Mouse (Mus musculus) brain, embryonic 14.5 days (tissue): Measurements from ENCODE around the gene Rnf181. TPM values are rescaled to one million over a fixed set of nuclear protein-coding genes. Genes with fewer than 3 reads are reported as not detected.

Experiments used
- DNase-seq: peaks from one replicate; pipeline ENCODE4 v3.0.0-alpha.2; 2011; ENCODE audit warnings: low read depth
- CTCF ChIP-seq: fragments of 200-500 bp; IDR thresholded peaks from 2 replicates; pipeline ENCODE4 v1.5.1; 2012; ENCODE audit warnings: inconsistent platforms, mild to moderate bottlenecking, moderate library complexity, borderline replicate concordance; ENCODE audit not compliant: insufficient read depth, insufficient read length; ENCODE audit errors: extremely low read depth
- POLR2A ChIP-seq: fragments of 200-500 bp; IDR thresholded peaks from 2 replicates; pipeline ENCODE4 v1.6.1; 2012; ENCODE audit warnings: mild to moderate bottlenecking, inconsistent platforms, borderline replicate concordance; ENCODE audit not compliant: poor library complexity, insufficient read depth, insufficient read length, severe bottlenecking; ENCODE audit errors: extremely low read depth
- polyA plus RNA-seq: library from polyadenylated mRNA; depleted of rRNA; stranded (reverse); fragments of >200 nt; gene quantifications from 2 replicates; pipeline ENCODE4 v1.2.3, GENCODE M21; 2012

Rnf181 gene
- polyA plus RNA-seq, 1 experiment = 73.1 TPM

DNA sequence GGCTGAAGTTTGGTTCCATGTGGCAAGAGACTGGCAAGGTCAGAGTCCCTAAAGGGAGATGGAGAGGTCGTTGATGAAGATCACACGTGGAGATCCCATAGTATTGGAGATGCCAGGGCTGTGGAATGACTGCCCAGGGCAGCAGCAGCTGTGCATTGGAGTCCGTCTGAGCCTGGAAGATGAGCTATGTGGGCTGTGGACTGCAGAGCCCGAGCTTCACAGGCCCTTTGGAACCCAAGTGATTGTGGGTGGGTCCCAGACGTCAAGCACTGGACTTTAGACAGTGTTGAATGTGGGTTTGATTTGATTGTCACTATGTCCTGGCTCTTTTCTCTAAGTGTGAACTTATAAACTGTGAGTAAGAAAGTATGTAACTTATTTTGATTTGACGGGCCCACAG is 1.8 kb downstream of the Rnf181 start:
- no peak for DNase-seq
- no peak for TF ChIP-seq POLR2A
- TF ChIP-seq CTCF = no peak

GRCm38 (mm10) chr6:72364009-72364408 is 2.7 kb downstream of the Rnf181 start:
- no peak for DNase-seq
- TF ChIP-seq CTCF = 0 out of 2 replicates have a peak, but pooled peaks have one; percentile 1
- TF ChIP-seq POLR2A = no peak

DNA sequence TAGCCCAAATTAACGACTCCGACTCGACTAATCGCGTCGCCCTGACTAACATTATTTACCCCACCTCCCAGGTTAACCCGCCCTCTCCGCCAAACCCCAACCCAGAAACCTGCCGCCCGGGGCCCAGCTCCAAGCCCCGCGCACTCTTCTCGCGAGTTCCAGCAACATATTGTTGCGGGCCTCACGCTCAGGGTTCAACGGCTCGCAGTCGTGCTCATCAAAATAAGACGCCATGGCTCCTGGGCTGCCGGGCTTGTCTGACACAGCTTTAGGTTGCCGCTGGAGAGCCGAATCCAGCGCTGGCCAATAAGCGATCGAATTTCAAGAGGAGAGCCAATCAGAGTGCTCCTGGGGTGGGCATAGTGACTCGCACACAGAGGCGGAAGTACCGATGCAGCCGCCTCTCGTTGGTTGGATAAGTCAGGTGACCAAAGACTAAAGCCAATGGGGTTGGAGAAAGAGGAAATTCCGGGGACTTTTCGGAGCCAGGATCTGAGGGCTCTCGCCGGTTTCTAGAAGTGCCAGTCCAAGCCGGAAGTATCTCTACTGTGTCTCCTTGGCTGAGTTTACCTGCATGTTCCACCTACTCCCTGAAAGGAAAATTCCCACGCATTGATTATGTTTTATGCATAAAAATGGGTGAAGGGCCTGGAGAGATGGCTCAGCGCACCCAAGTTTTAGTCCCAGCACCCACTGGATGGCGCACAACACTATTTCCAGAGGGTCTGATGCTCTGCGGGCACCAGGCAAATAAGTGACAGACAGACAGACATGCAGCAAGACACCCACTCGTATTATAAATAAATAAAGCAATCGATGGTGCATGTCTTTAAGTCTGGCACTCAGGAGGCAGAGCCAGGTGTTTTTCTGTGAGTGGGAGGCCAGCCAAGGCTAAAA is 4.4 kb downstream of the Rnf181 start:
- DNase-seq = peak; percentile 99
- TF ChIP-seq CTCF (peak; percentile 23; the same call in 1 of the 2 replicates), POLR2A (peak; percentile 43; the same call in 1 of the 2 replicates)

DNA sequence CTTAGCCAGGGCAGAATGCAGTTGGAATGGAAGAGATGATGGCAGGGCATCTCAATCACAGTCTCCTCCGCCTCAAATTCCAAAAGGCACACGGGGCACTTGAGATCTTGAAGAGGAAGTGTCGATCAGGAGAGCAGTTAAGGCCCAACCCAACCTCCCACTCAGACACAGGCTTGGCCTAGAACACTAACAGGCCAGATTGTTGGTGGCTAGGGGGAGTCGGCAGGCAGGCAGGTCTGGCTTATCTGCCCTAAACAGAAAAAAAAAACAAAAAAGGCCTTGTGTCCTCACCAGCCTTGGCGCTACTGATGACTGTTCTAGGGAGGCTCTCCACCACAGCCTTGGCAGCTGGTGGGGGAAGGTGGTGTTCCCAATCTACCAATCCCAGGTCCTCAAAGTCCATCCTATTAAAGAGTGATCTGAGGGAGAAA is 5.6 kb downstream of the Rnf181 start:
- TF ChIP-seq POLR2A = no peak
- TF ChIP-seq CTCF = no peak
- no peak for DNase-seq

- TF ChIP-seq POLR2A (no peak), CTCF (no peak)
- DNase-seq = no peak
These were observed 6.2 kb downstream of the Rnf181 start for GRCm38 (mm10) chr6:72360599-72360935.

- TF ChIP-seq POLR2A (no peak), CTCF (no peak)
- DNase-seq = no peak
These were observed 6.7 kb downstream of the Rnf181 start for GRCm38 (mm10) chr6:72359891-72360598.

GRCm38 (mm10) chr6:72359343-72359742 is 7.4 kb downstream of the Rnf181 start:
- DNase-seq = no peak
- TF ChIP-seq CTCF (no peak), POLR2A (no peak)

- DNase-seq = no peak
These were observed 8.5 kb downstream of the Rnf181 start for GRCm38 (mm10) chr6:72358086-72358764.

DNA sequence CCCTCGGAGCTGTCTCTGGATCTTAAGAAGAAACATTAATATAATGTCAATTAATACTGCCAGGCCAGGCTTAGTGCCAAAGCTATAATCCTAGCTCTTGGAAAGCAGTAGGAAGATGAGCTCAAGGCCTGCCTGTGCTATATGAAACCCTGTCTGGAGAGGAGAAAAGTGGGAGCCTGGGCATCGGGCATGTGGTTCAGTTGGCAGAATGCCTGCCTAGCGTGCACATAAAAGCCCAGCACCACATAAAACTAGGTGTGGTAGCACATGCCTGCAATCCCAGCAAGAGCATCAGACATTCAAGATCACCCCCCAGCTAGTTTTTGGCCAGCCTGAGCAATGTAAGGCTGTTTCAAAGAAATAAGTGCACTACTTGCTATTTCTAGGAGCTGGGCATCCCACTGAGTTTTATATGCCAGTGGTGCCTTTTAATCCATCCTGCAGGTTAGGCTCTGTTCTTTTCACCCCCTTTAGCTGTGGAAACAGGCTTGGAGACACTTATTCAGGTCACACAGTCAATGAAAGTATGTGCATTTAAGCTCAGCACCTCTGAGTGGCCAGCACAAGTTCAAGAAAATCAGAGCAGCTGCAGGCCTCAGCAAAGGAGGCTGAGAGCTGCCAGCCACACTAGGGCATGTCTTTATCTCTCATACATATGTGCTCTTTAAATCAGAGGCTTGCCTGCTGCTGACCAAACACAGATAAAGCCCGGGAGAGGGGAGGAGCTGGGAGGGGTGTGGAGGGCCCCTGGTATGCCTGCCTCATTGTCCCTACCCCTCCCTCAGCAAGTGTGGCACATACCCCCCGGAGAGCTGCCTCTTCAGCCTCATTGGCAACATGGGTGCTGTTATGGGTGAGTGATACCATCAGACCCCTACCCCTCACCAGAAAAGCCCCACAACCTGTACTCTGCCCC is 9.3 kb downstream of the Rnf181 start:
- TF ChIP-seq CTCF (no peak), POLR2A (no peak)
- peak; percentile 35 for DNase-seq

More at GRCm38 (mm10) chr6:72358086-72358764, 8.5 kb downstream of the Rnf181 start:
- TF ChIP-seq CTCF (no peak), POLR2A (no peak)

DNA sequence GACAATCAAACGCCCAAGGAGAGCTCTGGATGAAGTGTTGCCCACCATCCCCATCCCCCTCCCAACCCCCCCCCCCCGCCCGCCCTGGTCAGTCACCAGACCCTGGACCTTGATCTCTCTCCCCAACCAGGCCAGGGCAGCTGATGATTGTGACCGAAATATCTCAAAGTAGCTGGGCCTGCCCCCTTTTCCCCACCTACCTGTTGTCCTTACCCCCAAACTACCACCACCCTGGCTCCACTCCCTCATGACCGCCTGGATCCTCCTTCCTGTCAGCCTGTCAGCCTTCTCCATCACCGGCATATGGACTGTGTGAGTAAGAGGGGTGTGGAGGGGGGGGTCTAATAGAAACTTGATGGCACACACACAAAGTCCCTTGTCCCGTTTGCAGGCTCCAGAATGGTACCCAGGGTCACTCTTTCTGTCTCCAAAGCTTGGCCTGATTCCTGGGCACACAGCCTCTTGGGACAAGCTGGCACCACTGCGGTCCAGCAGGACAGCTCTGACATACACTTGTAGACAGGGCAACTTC is 10.7 kb downstream of the Rnf181 start:
- DNase-seq = no peak
- TF ChIP-seq CTCF (no peak), POLR2A (no peak)
